Mouse (Mus musculus): ENCODE data around the gene Cacna1e.

Cacna1e gene

GRCm38 (mm10) chr1:154725356-154726320 lies 158.7 kb downstream of the Cacna1e start:
- in situ Hi-C loops (cut with MboI; ENCODE audit: unreplicated experiment in 2 of 2) = loop anchor here (5.0 kb wide), 2 partner anchors 108 to 443 kb away; no protein-coding TSS in a partner anchor

GRCm38 (mm10) chr1:154723537-154724286 lies 160.6 kb downstream of the Cacna1e start:
- in situ Hi-C loops (cut with MboI; ENCODE audit: unreplicated experiment in 2 of 2) = no loop called here

GRCm38 (mm10) chr1:154723078-154723477 lies 161.2 kb downstream of the Cacna1e start:
- in situ Hi-C loops (cut with MboI; ENCODE audit: unreplicated experiment in 2 of 2) = no loop called here

GRCm38 (mm10) chr1:154715596-154715995 lies 168.7 kb downstream of the Cacna1e start:
- in situ Hi-C loops (cut with MboI; ENCODE audit: unreplicated experiment in 2 of 2) = no loop called here

- in situ Hi-C loops (cut with MboI; ENCODE audit: unreplicated experiment in 2 of 2) = no loop called here
Observed at GRCm38 (mm10) chr1:154712747-154713146, 171.6 kb downstream of the Cacna1e start.

GRCm38 (mm10) chr1:154707584-154708290 lies 176.6 kb downstream of the Cacna1e start:
- in situ Hi-C loops (cut with MboI; ENCODE audit: unreplicated experiment in 2 of 2) = no loop called here

- in situ Hi-C loops (cut with MboI; ENCODE audit: unreplicated experiment in 2 of 2) = no loop called here
Observed at GRCm38 (mm10) chr1:154706974-154707373, 177.3 kb downstream of the Cacna1e start.

GRCm38 (mm10) chr1:154705882-154706565 lies 178.3 kb downstream of the Cacna1e start:
- in situ Hi-C loops (cut with MboI; ENCODE audit: unreplicated experiment in 2 of 2) = no loop called here

GRCm38 (mm10) chr1:154704558-154705185 lies 179.6 kb downstream of the Cacna1e start:
- in situ Hi-C loops (cut with MboI; ENCODE audit: unreplicated experiment in 2 of 2) = no loop called here

GRCm38 (mm10) chr1:154702623-154703022 lies 181.7 kb downstream of the Cacna1e start:
- in situ Hi-C loops (cut with MboI; ENCODE audit: unreplicated experiment in 2 of 2) = no loop called here

GRCm38 (mm10) chr1:154688876-154689665 lies 195.2 kb downstream of the Cacna1e start:
- in situ Hi-C loops (cut with MboI; ENCODE audit: unreplicated experiment in 2 of 2) = no loop called here

- in situ Hi-C loops (cut with MboI; ENCODE audit: unreplicated experiment in 2 of 2) = no loop called here
Observed at GRCm38 (mm10) chr1:154686861-154687260, 197.4 kb downstream of the Cacna1e start.

- in situ Hi-C loops (cut with MboI; ENCODE audit: unreplicated experiment in 2 of 2) = no loop called here
Observed at GRCm38 (mm10) chr1:154683477-154684106, 200.7 kb downstream of the Cacna1e start.

- in situ Hi-C loops (cut with MboI; ENCODE audit: unreplicated experiment in 2 of 2) = no loop called here
Observed at GRCm38 (mm10) chr1:154678989-154679388, 205.3 kb downstream of the Cacna1e start.

GRCm38 (mm10) chr1:154678151-154678550 lies 206.2 kb downstream of the Cacna1e start:
- in situ Hi-C loops (cut with MboI; ENCODE audit: unreplicated experiment in 2 of 2) = no loop called here

- in situ Hi-C loops (cut with MboI; ENCODE audit: unreplicated experiment in 2 of 2) = no loop called here
Observed at GRCm38 (mm10) chr1:154677677-154678076, 206.6 kb downstream of the Cacna1e start.

GRCm38 (mm10) chr1:154663721-154664120 lies 220.6 kb downstream of the Cacna1e start:
- in situ Hi-C loops (cut with MboI; ENCODE audit: unreplicated experiment in 2 of 2) = no loop called here

- in situ Hi-C loops (cut with MboI; ENCODE audit: unreplicated experiment in 2 of 2) = no loop called here
Observed at GRCm38 (mm10) chr1:154661977-154662376, 222.3 kb downstream of the Cacna1e start.

Data from v-Abl transformed pro-B cells (cell line).